Mouse (Mus musculus) spleen, adult 2 months (tissue): ENCODE data around the gene Pabpc1l. TPM values are rescaled to one million over a fixed set of nuclear protein-coding genes. Genes with fewer than 3 reads are reported as not detected.

Source experiments
- DNase-seq, 2 experiments: peaks; one replicate each; pipeline versions ENCODE4 v3.0.0 to v3.0.0-alpha.2; 2012 to 2021; ENCODE audit warnings: low spot score in 2 of 2, low read depth in 1 of 2
- H3K27ac ChIP-seq: fragments of 200-500 bp; 2 replicates; pipeline ENCODE4 v1.5.1; 2012; ENCODE audit warnings: low read length, inconsistent platforms; ENCODE audit not compliant: insufficient read depth
- H3K27me3 ChIP-seq: fragments of 200-500 bp; 2 replicates; pipeline ENCODE4 v1.6.1; 2012; ENCODE audit warnings: mild to moderate bottlenecking, moderate library complexity, low read length, inconsistent platforms; ENCODE audit not compliant: control insufficient read depth, insufficient read depth
- H3K36me3 ChIP-seq: fragments of 200-500 bp; 2 replicates; pipeline ENCODE4 v1.6.1; 2012; ENCODE audit warnings: mild to moderate bottlenecking, low read length, inconsistent platforms; ENCODE audit not compliant: control insufficient read depth, insufficient read depth
- H3K4me1 ChIP-seq: fragments of 200-500 bp; 2 replicates; pipeline ENCODE4 v1.6.1; 2011; ENCODE audit warnings: inconsistent platforms; ENCODE audit not compliant: control insufficient read depth, insufficient read depth, insufficient read length
- H3K4me3 ChIP-seq: fragments of 200-500 bp; 2 replicates; pipeline ENCODE4 v1.5.1; 2011; ENCODE audit warnings: mild to moderate bottlenecking, inconsistent platforms; ENCODE audit not compliant: insufficient read depth, insufficient read length; ENCODE audit errors: extremely low read depth
- CTCF ChIP-seq: fragments of 200-500 bp; IDR thresholded peaks from 2 replicates; pipeline ENCODE4 v1.5.1; 2011; ENCODE audit warnings: mild to moderate bottlenecking, inconsistent platforms; ENCODE audit not compliant: insufficient read depth, insufficient read length, insufficient replicate concordance; ENCODE audit errors: extremely low read depth
- POLR2A ChIP-seq: fragments of 200-500 bp; IDR thresholded peaks from 2 replicates; pipeline ENCODE4 v1.6.1; 2011; ENCODE audit warnings: low read depth, low read length, inconsistent platforms
- WGBS: fragments of 180-500 bp; shearing (Covaris S2); methylation state at CpG from one replicate; pipeline ENCODE4 v1.1.7; 2018; 5-methylcytosine and 5-hydroxymethylcytosine counted together
- polyA plus RNA-seq: library from polyadenylated mRNA; depleted of rRNA; stranded (reverse); fragments of >200 nt; gene quantifications from 2 replicates; pipeline ENCODE4 v1.2.3, GENCODE M21; 2012

Pabpc1l gene
- polyA plus RNA-seq, 1 experiment = 0.23 TPM

- Histone ChIP-seq H3K4me1 (no peaks in the 10 kb centered on the region), H3K27me3 (no peaks in the 10 kb centered on the region), H3K4me3 (no peak overlapping the region), H3K27ac (no peak overlapping the region), H3K36me3 (no peaks in the 10 kb centered on the region)
- WGBS = 85% methylated on average over 3 of the region's 3 CpGs
- DNase-seq = no peak
- TF ChIP-seq POLR2A = no peak
- TF ChIP-seq CTCF = no peak
Measured at GRCm38 (mm10) chr2:164032973-164033372, 7.7 kb downstream of the Pabpc1l start.

GRCm38 (mm10) chr2:164036520-164037019 lies 11.3 kb downstream of the Pabpc1l start:
- Histone ChIP-seq H3K4me3 (no peak overlapping the region), H3K27me3 (no peaks in the 10 kb centered on the region), H3K36me3 (no peaks in the 10 kb centered on the region), H3K4me1 (no peaks in the 10 kb centered on the region), H3K27ac (no peak overlapping the region)
- WGBS = 48% methylated on average over 10 of the region's 10 CpGs
- DNase-seq = no peak
- TF ChIP-seq CTCF (no peak), POLR2A (no peak)

DNA sequence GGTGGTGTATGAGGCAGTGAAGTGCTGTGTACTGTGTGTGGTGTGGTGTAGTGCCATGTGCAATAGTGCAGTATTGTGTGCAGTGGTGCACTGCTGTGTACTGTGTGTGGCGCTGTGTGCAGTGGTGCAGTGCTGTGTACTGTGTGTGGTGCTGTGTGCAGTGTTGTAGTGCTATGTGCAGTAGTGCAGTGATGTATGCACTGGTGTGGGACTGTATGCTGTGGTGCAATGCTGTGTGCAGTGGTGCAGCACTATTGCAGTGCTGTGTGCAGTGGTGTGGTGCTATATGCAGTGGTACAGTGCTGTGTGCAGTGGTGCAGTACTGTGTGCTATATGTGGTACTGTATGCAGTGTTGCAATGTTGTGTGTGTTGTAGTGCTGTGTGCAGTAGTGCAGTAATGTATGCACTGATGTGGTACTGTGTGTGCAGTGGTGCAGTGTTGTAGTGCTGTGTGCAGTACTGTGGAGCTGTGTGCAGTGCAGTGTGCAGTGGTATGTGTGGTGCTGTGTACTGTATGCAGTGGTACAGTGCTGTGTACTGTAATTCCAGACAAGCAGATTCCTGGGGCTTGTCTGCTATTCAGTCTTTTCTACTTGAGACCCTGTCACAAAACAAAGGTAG lies 13.3 kb downstream of the Pabpc1l start:
- Histone ChIP-seq H3K27ac (no peak overlapping the region), H3K36me3 (no peaks in the 10 kb centered on the region), H3K4me3 (no peak overlapping the region), H3K27me3 (no peaks in the 10 kb centered on the region), H3K4me1 (no peaks in the 10 kb centered on the region)
- TF ChIP-seq POLR2A (no peak), CTCF (no peak)
- WGBS = 97% methylated on average over 1 of the region's 1 CpGs
- no peak for DNase-seq

DNA sequence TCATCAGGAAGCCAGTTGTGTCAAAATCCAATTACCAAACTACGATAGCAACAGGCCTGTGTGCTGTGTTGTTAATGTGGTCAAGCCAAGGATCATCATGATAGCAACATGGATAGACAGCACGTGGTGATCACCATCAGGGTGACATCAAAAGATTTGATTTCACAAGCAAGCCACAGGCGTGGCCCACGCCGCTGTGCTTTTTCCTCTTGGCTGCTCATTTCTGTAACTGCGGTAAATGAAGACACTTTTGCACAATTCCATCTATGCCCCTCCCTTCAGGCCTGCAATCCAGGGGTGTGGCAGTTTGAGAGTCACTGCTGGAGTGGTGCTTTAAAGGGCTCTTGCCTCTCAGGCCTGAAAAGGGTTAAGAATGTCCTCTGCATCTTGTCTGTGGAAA lies 15.7 kb downstream of the Pabpc1l start:
- Histone ChIP-seq H3K4me3 (no peak overlapping the region), H3K36me3 (no peaks in the 10 kb centered on the region), H3K27me3 (no peaks in the 10 kb centered on the region), H3K4me1 (no peaks in the 10 kb centered on the region), H3K27ac (no peak overlapping the region)
- TF ChIP-seq CTCF = no peak
- TF ChIP-seq POLR2A = no peak
- 77% methylated on average over 6 of the region's 6 CpGs for whole genome bisulfite sequencing
- no peak for DNase-seq

DNA sequence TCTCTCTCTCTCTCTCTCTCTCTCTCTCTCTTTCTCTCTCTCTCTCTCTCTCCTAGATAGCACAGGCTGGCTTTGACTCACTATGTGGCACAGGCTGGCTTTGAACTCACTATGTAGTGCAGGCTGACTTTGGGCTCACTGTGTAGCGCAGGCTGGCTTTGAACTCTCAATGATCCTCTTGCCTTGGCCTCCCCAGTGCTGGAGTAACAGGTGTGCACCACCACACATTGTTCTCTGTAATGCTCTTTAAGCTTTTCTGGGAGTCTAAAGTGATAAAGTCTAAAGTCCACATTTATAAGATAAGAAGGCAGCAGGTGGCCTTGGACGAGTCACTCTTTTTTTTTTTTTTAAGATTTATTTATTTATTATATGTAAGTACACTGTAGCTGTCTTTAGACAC lies 16.3 kb downstream of the Pabpc1l start:
- H3K27ac ChIP-seq = no peak overlapping the region
- H3K36me3 ChIP-seq = no peaks in the 10 kb centered on the region
- no peak for TF ChIP-seq CTCF
- TF ChIP-seq POLR2A = no peak
- H3K4me1 ChIP-seq = no peaks in the 10 kb centered on the region
- no peak for DNase-seq
- WGBS = 93% methylated on average over 2 of the region's 2 CpGs
- no peak overlapping the region for H3K4me3 ChIP-seq
- no peaks in the 10 kb centered on the region for H3K27me3 ChIP-seq

GRCm38 (mm10) chr2:164047197-164047690 lies 22.0 kb downstream of the Pabpc1l start:
- peaks cover 4% of the 10 kb centered on the region; the same call in 1 of the 2 replicates for H3K36me3 ChIP-seq
- WGBS = 7% methylated on average over 16 of the region's 16 CpGs
- DNase-seq = peak; percentile 35 to 42
- TF ChIP-seq CTCF (no peak), POLR2A (no peak)
- H3K27me3 ChIP-seq = no peaks in the 10 kb centered on the region
- H3K4me3 ChIP-seq = peak overlapping the region; percentile 41; the same call in 1 of the 2 replicates
- H3K27ac ChIP-seq = no peak overlapping the region
- H3K4me1 ChIP-seq = no peaks in the 10 kb centered on the region

GRCm38 (mm10) chr2:164053767-164054166 lies 28.5 kb downstream of the Pabpc1l start:
- 87% methylated on average over 8 of the region's 8 CpGs for WGBS
- H3K4me1 ChIP-seq = no peaks in the 10 kb centered on the region
- DNase-seq = no peak
- no peaks in the 10 kb centered on the region for H3K27me3 ChIP-seq
- no peak overlapping the region for H3K27ac ChIP-seq
- TF ChIP-seq CTCF (no peak), POLR2A (no peak)
- no peak overlapping the region for H3K4me3 ChIP-seq
- peaks cover 44% of the 10 kb centered on the region for H3K36me3 ChIP-seq
